Mouse (Mus musculus) erythroblast, embryonic 14.5 days (primary cell): ENCODE data around the gene Adam21.

Experiments
- GATA1 ChIP-seq: IDR thresholded peaks from 2 replicates; pipeline ENCODE4 v1.6.1; 2012; ENCODE audit warnings: low read length, inconsistent platforms, mixed read lengths
- TAL1 ChIP-seq: IDR thresholded peaks from 3 replicates; pipeline ENCODE4 v1.6.1; 2012; ENCODE audit warnings: low read length, inconsistent platforms, mixed read lengths

DNA sequence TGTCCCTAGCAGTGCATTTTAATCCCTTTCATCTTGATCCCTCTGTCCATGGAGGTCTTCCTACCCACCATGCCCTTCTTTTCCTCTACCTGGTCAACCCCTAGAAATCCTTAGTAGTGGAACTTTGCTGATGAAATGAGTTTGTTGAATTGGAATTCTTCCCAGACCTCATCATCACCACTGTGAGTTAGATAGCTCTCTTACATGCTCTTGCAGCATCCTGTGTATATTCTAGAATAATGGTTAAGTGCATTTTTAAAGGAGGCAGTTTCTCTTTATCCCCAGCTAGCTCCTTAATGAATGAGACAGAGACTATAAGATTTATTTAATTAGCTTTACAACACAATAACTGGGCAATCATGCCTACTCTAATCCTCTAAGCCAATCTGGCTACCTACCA, 41.2 kb upstream of the Adam21 start:
- TF ChIP-seq TAL1 (no peak), GATA1 (no peak)
